Mouse (Mus musculus) mouse embryonic stem cell (cell line): ENCODE data around the gene Sptssb.

Experiments used
- in situ Hi-C, 2 experiments: fragments of 300-500 bp; cut with MboI; formaldehyde crosslinking; loops; 1 replicate in 1 of 2; 3 replicates in 1 of 2; pipeline ENCODE4 v1.14.3; 2019 to 2020; ENCODE audit warnings: low sequenced_read_pairs in 2 of 2, low pct_unique_long_range_greater_than_20kb in 1 of 2, mixed read lengths in 1 of 2; ENCODE audit not compliant: unreplicated experiment in 1 of 2

Sptssb gene

DNA sequence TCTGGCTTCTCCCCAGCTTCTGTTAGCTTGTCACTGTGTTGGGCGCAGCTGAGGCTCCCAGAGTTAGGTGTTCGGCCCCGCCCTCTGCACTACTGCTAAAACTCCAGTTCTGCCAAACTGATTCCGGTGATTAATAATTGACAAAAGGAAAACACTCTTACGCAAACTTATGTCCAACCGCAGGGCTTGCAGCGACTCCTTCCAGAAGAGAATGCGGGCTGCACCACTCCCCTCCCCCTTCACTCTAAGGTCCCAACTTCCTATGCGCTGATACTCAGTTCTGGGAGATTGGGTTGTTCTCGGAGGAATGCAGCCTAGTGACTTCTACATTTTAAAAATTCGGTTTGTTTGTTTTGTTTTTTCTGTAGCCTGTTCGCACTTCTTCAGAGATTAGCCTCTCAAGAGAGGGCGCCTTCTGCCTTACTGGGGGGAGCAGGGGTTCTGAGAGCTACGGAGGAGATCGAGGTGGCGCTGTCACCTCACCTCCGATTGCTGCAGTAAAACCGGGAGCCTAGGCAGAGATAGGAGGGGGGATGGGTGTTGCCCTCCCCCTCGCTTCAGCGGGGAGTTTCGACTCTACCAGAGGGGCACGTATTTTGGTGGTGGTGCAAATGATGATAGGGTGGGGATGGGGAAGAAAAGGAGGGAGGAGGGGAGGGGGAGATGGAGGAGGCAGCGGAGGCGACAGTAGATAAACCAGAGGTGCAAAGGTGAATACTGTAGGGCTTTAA is at the start of gene Sptssb:
Sptssb (minus strand) TSS at position 83 of the 731 bp plus-strand sequence.
- in situ Hi-C loops = no loop called here

DNA sequence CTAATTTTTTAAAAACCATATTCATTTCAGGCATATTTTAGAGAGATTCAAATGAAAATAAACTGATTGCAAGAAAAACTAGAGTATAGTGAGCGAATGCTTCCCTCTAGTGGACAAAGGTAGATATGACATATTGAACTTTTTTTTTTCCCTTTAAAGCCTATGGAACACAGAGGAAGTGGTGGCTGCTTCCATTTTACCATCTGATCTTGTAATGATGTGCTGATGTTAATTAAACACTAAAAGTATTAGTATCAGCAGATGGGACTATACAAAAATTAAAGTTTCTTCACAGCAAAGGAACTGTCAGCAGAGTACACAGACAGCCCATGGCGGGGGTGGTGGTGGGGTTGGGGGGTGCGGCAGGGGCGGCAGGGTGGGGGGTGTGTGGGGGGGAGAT is 48.3 kb upstream of the Sptssb start:
- in situ Hi-C loops = loop anchor here in 1 of 2 experiments (10.0 to 25.0 kb wide), 2 partner anchors 153 to 671 kb away; no protein-coding TSS in a partner anchor

DNA sequence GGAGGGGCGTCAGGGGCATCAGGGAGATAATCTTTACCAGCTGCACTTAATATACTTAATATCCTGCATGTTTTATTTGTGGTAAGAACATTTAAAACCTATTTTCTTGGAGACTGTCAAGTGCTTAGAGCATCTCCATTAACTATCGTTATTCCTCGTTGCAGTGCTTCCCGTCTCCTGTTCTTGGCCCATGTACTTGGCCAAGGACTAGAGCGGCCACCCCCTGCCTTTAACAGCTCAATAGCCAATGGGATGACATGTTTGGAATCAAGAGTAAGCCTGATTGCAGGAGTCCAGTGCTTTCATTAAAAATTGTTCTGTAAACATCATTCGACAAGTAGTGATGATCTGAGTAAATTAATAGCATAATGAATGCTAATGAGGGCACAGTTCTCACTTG is 47.8 kb upstream of the Sptssb start:
- in situ Hi-C loops = loop anchor here in 1 of 2 experiments (10.0 to 25.0 kb wide), 2 partner anchors 153 to 670 kb away; no protein-coding TSS in a partner anchor

DNA sequence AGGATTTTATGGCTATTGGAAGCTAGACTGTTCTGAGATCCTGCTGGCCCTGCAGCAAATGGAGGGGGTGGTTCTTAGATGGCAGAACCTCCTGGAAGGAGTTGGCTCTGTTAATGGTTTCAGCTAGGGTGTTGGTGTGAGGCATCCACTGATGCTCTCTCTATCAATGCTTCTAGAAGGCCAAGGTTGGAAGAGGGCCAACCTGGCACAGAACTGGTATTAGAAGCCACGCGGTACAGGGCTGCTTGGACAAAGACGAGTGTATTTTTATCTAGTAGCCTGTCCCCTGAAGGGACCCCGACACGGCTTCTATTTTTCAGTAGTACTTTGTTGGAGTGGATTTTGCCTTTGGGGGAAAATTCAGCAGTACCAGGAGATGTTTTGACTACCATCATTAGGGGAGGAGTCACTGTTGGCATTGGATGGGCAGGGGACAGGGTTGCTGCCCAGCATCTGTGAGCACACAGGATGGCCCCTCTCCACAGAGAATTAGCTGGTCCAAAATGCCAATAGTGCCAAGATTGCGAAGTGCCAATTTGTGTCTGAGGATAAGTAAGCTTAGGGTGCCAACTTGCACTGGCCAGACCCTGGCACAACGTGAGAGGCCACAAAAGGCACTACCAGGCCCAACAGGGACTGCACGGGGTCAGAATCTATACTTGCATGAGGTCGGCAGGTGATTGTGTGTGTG is 43.2 kb upstream of the Sptssb start:
- in situ Hi-C loops = loop anchor here in 1 of 2 experiments (10.0 to 25.0 kb wide), 2 partner anchors 148 to 666 kb away; no protein-coding TSS in a partner anchor

DNA sequence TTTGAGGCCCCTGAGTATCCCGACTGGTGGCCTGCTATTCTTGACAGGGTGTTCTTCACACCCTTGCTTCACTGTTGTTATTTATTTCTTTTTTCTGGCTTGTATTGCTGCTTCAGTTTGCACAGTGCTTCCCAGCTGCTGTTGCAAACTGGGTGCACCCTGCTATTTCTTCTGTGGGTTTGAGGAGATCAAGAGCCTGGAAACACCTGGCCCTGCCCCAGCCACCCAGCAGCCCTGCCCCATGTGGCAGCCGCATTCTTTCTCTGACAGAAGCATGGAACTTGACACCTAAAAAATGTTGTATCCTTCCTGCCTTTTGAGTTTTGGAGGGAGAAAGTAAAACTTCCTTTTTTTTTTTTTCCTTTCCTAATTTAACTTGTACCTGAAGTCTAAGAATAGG is 42.6 kb upstream of the Sptssb start:
- in situ Hi-C loops = loop anchor here in 1 of 2 experiments (10.0 to 25.0 kb wide), 2 partner anchors 148 to 665 kb away; no protein-coding TSS in a partner anchor

DNA sequence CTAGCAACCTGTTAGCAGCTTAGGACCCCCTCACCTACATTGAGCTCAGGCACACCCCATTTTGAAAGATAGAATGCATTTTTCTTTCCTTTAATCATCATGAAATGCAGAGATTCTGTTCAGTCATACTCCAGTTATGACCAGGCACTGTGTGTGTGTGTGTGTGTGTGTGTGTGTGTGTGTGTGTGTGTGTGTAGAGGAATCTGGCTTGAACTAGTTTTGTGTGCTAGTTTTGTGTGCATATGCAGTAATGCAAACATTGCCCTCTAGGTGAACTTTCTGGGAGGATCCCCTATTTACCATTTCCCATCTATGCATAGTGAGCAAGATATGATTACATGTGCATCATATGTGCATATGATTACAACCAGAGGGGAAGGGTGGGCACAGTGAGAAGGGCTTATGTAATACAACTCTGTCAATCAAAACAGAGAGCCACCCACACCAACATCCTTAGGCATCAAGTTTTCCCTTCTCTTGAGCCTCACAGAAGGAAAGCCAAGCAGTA is 42.2 kb upstream of the Sptssb start:
- in situ Hi-C loops = loop anchor here in 1 of 2 experiments (10.0 to 25.0 kb wide), 2 partner anchors 147 to 665 kb away; no protein-coding TSS in a partner anchor

DNA sequence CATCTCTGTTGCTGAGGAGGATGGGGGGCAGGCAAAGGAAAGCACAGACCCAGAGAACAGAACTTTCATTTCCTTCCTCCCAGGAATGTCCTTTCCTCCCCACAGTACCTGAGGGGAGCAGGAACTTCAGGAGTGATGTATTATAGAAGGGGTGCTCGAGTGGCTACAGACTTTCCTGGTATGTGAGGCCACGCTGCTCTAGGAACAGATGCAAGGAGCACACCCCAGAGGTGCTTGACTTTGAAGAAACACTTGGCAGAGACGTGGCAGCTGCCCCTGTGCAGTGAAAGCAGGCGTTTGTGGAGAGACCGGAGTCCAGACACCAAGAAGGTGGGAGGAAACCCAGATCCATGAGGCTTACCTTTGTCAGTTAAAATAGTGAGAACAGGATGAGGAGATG is 40.6 kb upstream of the Sptssb start:
- in situ Hi-C loops = loop anchor here in 1 of 2 experiments (10.0 to 25.0 kb wide), 2 partner anchors 146 to 663 kb away; no protein-coding TSS in a partner anchor

DNA sequence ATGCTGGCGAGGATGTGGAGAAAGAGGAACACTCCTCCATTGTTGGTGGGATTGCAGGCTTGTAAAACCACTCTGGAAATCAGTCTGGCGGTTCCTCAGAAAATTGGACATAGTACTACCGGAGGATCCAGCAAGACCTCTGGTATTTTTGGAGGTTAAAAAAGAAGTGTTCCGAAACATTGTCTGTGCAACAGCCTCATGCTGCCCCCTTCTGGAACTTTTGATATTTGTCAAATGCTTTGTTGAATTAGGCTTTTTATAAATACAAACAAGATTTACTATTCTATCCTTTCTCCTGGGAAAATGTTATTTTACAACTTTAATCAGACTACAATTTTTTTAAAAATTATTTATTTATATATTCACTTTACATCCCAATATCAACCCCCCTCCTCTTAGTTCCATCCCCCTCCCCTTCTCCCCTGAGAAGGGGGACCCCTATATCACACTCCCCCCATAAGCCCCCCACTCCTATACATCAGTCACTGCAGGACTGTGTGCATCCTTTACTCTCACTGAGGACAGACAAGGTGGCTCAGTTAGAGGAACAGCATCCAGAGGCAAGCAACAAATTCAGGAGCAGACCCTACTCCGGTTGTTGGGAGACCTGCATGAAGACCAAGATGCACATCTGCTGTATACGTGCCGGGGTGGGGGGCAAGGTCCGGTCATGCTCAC is 38.3 kb upstream of the Sptssb start:
- in situ Hi-C loops = loop anchor here in 1 of 2 experiments (10.0 to 25.0 kb wide), 2 partner anchors 123 to 661 kb away; no protein-coding TSS in a partner anchor

DNA sequence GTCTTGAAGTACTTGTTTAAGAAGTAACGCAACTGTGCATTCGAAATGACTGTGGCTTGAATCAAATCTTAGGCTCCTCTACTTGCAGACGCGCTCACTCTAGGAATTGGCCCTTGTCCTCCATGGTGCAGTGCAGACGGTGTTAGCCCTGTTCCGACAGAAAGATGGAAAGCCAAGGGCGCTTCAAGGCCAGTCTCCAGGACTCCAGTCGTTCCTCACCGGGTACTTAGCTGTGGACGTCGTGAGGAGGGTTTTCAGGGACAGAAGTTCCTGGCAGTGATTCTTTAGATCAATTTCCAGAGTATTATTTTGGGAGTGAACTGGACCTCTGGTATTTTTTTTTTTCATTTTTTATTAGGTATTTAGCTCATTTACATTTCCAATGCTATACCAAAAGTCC is 35.8 kb upstream of the Sptssb start:
- in situ Hi-C loops = loop anchor here in 1 of 2 experiments (10.0 to 25.0 kb wide), 2 partner anchors 121 to 658 kb away; no protein-coding TSS in a partner anchor

DNA sequence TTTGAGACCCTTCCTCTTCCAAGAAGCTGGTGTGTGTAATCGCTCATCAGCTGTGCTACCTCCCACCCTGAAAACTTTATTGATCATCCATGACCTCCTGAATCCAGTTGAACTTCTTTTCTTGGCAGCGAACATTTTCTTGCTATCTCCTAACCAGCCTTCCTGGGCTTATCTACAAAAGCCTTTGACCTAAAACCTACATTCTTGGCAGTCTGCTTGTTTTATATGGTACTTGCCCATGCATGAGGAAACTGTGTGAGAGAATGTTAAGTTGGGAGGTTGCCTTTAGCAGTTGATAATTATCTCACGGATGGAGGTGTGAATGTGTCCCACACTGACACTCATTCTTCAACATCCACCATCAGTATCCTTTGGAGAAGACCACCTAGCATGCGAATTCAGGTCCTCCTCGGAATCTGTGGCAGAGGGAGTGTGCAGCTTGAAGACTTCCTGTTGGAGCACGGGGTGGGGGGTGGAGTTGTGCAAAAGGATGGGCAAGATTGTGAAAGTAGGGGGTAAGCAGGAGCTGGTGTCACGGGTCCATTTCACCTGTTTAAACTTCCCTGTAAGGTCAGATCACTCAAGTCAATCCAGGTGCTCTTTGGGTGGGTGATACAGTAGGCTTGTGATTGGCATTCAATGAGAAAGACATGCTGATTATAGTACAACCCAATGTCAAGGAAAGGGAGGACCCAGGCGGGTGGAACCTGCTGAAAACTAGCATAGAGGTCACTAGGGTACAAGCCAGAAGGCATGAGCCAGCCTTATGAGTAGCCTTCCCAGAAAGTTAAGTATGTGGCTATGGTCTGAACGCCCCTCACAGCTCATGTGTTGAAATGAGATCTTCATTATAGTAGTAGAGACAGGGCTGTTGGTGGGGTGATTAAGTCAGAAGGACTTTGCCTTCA is 32.7 kb upstream of the Sptssb start:
- in situ Hi-C loops = loop anchor here in 1 of 2 experiments (10.0 to 25.0 kb wide), 2 partner anchors 118 to 655 kb away; no protein-coding TSS in a partner anchor

DNA sequence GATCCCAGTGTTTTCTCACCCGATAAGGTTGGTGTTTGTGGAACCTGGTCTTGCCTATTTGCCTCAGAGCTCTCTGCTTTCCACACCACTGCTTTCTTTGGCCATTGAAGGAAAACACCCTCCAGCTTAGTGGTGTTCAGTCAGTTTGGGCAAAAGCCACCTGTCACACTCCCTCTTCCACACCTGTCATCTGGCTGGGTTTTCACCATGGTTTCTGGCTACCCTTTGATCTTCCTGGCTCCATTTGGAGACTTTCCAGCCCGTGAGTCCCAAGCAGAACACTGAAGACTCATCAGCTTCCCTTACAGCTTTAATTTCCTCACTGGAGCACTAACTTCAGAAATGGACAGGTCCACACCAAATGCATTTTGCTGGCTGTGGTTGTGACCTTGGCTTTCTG is 26.1 kb upstream of the Sptssb start:
- in situ Hi-C loops = loop anchor here in 1 of 2 experiments (25.0 kb wide), 1 partner anchor 649 kb away; no protein-coding TSS in a partner anchor

DNA sequence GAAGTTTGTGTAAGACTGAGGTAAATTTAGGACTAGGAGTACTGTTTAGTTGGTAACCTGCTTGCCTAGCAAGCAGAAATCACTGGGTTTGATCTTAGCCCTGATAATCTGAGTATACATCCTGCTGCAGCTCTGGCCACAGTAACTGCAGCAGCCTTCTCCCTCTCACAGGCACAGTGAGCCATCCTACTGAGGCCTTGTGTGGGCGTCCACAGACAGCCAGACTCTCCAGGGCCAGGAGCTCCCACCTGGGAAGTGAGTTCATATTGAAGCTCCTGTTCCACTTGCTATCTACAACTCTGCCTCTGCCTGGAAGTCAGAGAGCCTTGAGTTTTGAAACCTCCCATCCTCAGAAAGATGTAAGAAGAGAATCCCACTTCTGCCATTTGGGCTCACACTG is 24.0 kb upstream of the Sptssb start:
- in situ Hi-C loops = loop anchor here in 1 of 2 experiments (25.0 kb wide), 1 partner anchor 646 kb away; no protein-coding TSS in a partner anchor

DNA sequence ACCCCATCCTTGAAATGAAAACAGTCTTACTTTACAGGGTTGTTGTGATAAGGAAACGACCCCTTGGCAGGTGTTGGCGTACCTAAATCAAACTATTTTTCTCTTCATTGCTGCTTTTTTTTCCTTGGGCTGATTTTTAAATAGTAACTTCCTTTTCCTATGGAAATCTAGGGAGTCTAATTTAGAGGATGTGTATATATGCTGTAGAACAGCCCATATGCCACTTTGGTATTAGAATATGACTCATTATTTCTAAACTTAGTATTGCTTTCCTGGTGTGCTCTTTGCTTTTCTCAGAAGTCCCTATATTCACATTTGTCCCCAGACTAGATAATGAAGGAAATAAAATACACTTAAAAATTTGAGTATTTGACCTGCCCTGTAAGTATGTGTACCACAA is 17.8 kb upstream of the Sptssb start:
- in situ Hi-C loops = loop anchor here in 1 of 2 experiments (25.0 kb wide), 1 partner anchor 640 kb away; no protein-coding TSS in a partner anchor

DNA sequence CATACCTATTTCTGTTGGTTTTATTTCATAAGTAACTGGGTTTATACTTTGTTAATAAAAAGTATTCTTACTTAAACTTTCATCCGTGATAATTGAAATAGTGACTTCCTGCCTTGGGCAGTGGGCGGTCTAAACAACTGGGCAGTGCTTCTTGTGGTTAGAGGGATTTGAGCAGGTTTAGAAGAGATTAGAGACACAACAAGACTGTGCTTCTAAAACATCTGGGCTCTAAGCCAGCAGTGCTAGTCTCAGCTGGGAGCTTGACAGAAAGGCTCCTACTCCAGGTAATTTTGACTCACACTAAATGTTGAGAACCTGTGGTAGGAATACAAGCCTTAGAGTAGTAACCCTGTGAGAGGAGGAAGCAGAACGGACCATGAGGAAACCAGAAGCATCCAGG is 15.0 kb upstream of the Sptssb start:
- in situ Hi-C loops = loop anchor here in 1 of 2 experiments (25.0 kb wide), 1 partner anchor 637 kb away; no protein-coding TSS in a partner anchor

DNA sequence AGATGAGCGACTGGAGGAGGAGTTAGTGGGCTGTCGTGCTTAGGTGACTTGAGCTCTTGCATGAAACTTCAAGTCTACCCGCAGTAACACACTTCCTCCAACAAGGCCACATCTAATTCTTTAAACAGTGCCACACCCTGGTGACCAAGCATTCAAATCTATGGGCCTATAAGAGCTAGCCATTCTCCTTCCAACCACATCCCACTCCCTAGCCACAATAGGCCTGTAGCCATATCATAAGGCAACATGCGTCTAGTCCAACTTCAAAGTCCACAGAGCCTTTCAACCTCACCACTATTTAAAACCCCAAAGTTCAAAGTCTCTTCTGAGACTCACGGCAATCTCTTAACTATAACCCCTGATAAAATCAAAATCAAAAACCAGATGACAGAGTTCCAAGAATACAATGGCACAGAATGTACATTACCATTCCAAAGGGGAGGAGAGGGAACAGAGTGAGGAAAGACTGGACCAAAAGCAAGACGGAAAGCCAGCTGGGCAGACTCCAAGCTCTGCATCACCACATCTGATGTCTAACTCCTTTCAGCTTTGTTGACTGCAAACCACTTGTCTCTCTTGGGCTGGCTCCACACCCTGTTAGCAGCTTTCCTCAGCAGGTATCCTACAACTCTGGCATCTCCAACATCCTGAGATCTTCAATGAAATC is 13.1 kb upstream of the Sptssb start:
- in situ Hi-C loops = no loop called here

DNA sequence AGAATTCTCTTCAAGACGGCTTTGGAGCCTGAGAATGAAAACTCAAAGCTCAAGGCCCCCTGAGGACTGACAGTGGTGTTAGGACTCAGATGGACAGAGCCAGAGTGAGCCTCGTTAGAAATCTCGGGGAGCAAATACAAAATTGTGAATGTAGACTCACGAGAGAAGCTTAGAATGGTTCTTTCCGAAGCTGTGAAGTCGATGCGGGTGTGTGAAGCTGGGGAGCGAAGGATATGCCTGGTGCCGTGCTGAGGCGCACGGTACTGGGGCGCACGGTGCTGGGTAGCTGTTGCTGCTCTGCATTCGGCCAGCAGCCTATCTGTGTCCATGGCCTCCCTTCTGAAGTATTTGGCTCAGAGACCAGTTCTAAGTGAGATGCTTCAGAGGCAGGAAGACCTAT is 11.4 kb upstream of the Sptssb start:
- in situ Hi-C loops = no loop called here

DNA sequence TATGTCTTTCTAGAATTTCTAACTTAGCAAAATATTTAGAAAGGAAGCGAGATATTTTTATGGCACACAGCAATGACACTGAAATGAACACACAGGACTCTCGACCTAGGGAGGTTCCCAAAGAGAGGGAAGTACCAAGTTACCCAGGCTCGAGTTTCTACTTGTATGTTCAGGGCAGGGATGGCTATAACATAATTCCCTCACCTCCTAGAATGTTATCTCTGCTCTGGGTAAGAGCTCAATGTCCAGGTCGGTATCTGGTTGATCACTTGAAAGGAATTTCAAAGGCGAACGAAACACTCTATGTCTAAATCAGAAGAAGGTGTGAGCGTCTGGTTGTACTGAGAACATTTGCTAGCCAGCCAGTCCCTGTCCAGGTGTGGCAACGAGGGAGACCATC is 10.0 kb upstream of the Sptssb start:
- in situ Hi-C loops = no loop called here
